28 mouse cellular contexts compared by ENCODE assay signal in the genomic region with DNA sequence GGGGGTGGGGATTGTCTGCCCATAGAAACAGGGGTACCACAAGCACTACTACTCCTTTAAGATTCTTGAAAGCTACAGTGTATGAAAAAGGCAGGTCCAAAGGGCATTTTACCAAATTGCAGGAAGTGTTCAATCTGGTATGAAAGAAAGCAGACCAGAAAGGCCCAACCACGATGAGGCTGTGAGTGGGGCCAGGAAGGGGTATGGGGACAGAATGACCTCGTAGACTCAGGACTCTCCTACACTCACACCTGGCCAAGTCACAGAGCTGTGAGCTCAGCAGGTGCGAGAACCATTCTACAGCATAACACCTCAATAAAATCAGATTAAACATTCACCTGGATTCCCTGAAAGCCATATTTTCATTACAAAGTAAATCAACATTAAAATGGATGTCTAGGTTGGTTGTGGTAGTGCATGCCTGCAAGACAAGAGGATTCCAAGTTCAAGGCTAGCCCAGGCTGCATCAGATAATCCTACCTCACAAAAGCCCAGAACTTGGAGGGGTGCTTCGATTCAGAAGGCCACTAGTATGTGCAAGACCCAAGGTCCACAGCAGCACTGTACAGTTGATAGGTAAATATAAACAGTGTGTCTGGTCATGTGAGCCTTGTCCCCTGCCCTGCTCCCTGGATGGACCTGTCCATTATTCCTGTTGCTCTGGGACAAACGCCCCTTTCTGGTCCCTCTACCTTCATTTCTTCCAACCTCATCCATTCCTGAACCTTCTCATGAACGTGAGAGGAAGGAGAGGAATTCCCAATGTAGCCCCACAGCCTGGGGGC.
A peak's percentile ranks its signal among the peaks of the same experiment; 100 is the strongest.
DNase-seq lines count a peak whose midpoint lies in the region; ATAC-seq lines count a peak whose summit lies in the region.
"Had no signal": no experiment of that assay in that cellular context is flagged by ENCODE, and none has a peak within 500 bp of the region (broad histone marks: within the 10 kb centered on the region; RNA-seq: fewer than 3 reads in every experiment).

No protein-coding gene starts in this region.

- ATAC-seq in intestine, embryonic 14.5 days (replicated peaks; ENCODE audit: low FRiP score, low TSS enrichment, low read depth) = 0 out of 2 replicates have a peak, but pooled peaks have one; percentile 47
- ATAC-seq in liver, embryonic 15.5 days (ENCODE audit: insufficient read depth) = peak; percentile 51; the same call in 1 of the 2 replicates
- no peak for ATAC-seq in frontal cortex, adult (ENCODE audit: low TSS enrichment)
- ATAC-seq: inflammation-experienced regulatory T-cells, adult 6 months; midbrain, embryonic 15.5 days had no signal

- peaks cover 6% of the 10 kb centered on the region; the same call in 1 of the 2 replicates for H3K4me1 ChIP-seq in intestine, embryonic 14.5 days (replicated peaks; ENCODE audit: control insufficient read depth, insufficient read depth, low read length)
- peaks cover 14% of the 10 kb centered on the region for H3K4me1 ChIP-seq in liver, embryonic 15.5 days (replicated peaks)
- H3K4me1 ChIP-seq: forebrain, embryonic 12.5 days; hindbrain, embryonic 10.5 days; kidney, embryonic 15.5 days; midbrain, embryonic 15.5 days had no signal

- no peak overlapping the region for H3K4me3 ChIP-seq in intestine, embryonic 14.5 days (ENCODE audit: low read depth, low read length)
- H3K4me3 ChIP-seq in liver, embryonic 15.5 days (replicated peaks) = no peak overlapping the region
- H3K4me3 ChIP-seq: embryonic facial prominence, embryonic 10.5 days; embryonic facial prominence, embryonic 15.5 days; forebrain, embryonic 12.5 days; hindbrain, embryonic 10.5 days; hindbrain, embryonic 15.5 days; kidney, embryonic 15.5 days; left cerebral cortex, adult 2 months; limb, embryonic 12.5 days; midbrain, embryonic 15.5 days had no signal

- no peaks in the 10 kb centered on the region for H3K9me3 ChIP-seq in intestine, embryonic 14.5 days (ENCODE audit: control insufficient read depth, low read length)
- H3K9me3 ChIP-seq in liver, embryonic 15.5 days (replicated peaks) = no peaks in the 10 kb centered on the region
- H3K9me3 ChIP-seq: embryonic facial prominence, embryonic 10.5 days; embryonic facial prominence, embryonic 15.5 days; forebrain, embryonic 12.5 days; G1E; hindbrain, embryonic 10.5 days; hindbrain, embryonic 15.5 days; kidney, embryonic 15.5 days; limb, embryonic 12.5 days; midbrain, embryonic 15.5 days had no signal

- H3K4me2 ChIP-seq in intestine, embryonic 14.5 days (ENCODE audit: low read length) = no peak overlapping the region
- no peak overlapping the region for H3K4me2 ChIP-seq in liver, embryonic 15.5 days
- H3K4me2 ChIP-seq: embryonic facial prominence, embryonic 15.5 days; forebrain, embryonic 12.5 days; hindbrain, embryonic 15.5 days; kidney, embryonic 15.5 days; limb, embryonic 12.5 days; midbrain, embryonic 15.5 days had no signal

- no peaks in the 10 kb centered on the region for H3K27me3 ChIP-seq in intestine, embryonic 14.5 days (replicated peaks; ENCODE audit: control insufficient read depth, insufficient read depth, low read length)
- no peaks in the 10 kb centered on the region for H3K27me3 ChIP-seq in liver, embryonic 15.5 days
- H3K27me3 ChIP-seq: embryonic facial prominence, embryonic 15.5 days; forebrain, embryonic 12.5 days; hindbrain, embryonic 15.5 days; kidney, embryonic 15.5 days; limb, embryonic 12.5 days; midbrain, embryonic 15.5 days had no signal

- no peaks in the 10 kb centered on the region for H3K36me3 ChIP-seq in intestine, embryonic 14.5 days (ENCODE audit: control insufficient read depth, insufficient read depth, low read length)
- H3K36me3 ChIP-seq in liver, embryonic 15.5 days (replicated peaks) = no peaks in the 10 kb centered on the region
- H3K36me3 ChIP-seq: embryonic facial prominence, embryonic 10.5 days; embryonic facial prominence, embryonic 15.5 days; forebrain, embryonic 12.5 days; G1E; hindbrain, embryonic 10.5 days; hindbrain, embryonic 15.5 days; kidney, embryonic 15.5 days; limb, embryonic 12.5 days; midbrain, embryonic 15.5 days had no signal

- no peak overlapping the region for H3K27ac ChIP-seq in intestine, embryonic 14.5 days (ENCODE audit: low read depth)
- no peak overlapping the region for H3K27ac ChIP-seq in liver, embryonic 15.5 days (replicated peaks)
- H3K27ac ChIP-seq: embryonic facial prominence, embryonic 10.5 days; forebrain, embryonic 12.5 days; hindbrain, embryonic 10.5 days; hindbrain, embryonic 15.5 days; kidney, embryonic 15.5 days; left cerebral cortex, adult 2 months; limb, embryonic 12.5 days; midbrain, embryonic 15.5 days had no signal

- no peak overlapping the region for H3K9ac ChIP-seq in intestine, embryonic 14.5 days (ENCODE audit: low read length)
- H3K9ac ChIP-seq in liver, embryonic 15.5 days = no peak overlapping the region
- H3K9ac ChIP-seq: embryonic facial prominence, embryonic 15.5 days; forebrain, embryonic 12.5 days; forebrain, postnatal 0 days; hindbrain, embryonic 15.5 days; kidney, embryonic 15.5 days; limb, embryonic 12.5 days; midbrain, embryonic 15.5 days had no signal

- peak; percentile 34 for DNase-seq in thymus, postnatal 4 days
- DNase-seq in thymus, postnatal 0 days (ENCODE audit: low spot score) = no peak
- DNase-seq in intestine, embryonic 14.5 days (ENCODE audit: low spot score) = no peak
- no peak for DNase-seq in layer of hippocampus, postnatal 14 days (ENCODE audit: low spot score in 2 of 2)
- DNase-seq: adrenal gland, postnatal 25 days; cerebellum, adult 11-12 months; cerebellum, adult 9-11 months; forebrain, postnatal 0 days; gastrocnemius, postnatal 10 days; heart, postnatal 14 days; kidney, postnatal 25 days; lung, adult 2 months; right cerebral cortex, adult 18-20 months; spleen, adult 18-20 months; thymus, adult 2 months had no signal

- 65% methylated on average over 6 of the region's 6 CpGs for WGBS in intestine, embryonic 14.5 days
- 52% methylated on average over 6 of the region's 6 CpGs for WGBS in liver, embryonic 15.5 days (ENCODE audit: insufficient replicate concordance)
